Mouse (Mus musculus): ENCODE data around the gene Usp22.

Usp22 gene

GRCm38 (mm10) chr11:61108911-61109361, 65.9 kb downstream of the Usp22 start:
- DNase-seq (ENCODE audit: low read depth, low spot score): no peak

GRCm38 (mm10) chr11:61104241-61104901, 70.5 kb downstream of the Usp22 start:
- peak; percentile 80 for DNase-seq (ENCODE audit: low read depth, low spot score)

- no peak for DNase-seq (ENCODE audit: low read depth, low spot score)
Observed at GRCm38 (mm10) chr11:61102397-61103339, 72.2 kb downstream of the Usp22 start.

Data from CD4-positive helper T cell, adult 2 months (primary cell).